Mouse (Mus musculus): ENCODE measurements at regions not wholly inside any gene's neighbourhood (a gene's known extent, or its start where the extent isn't known, plus 50 kb on each side); places are given as distances from the start of the nearest gene placed in this dataset.

GRCm38 (mm10) chr1:62882028-62882427, 178.9 kb downstream of the Nrp2 start:
- dilution Hi-C loops (cut with MboI; ENCODE audit: extremely low pct_ligation_motif_present, extremely low pct_unique_long_range_greater_than_20kb, low sequenced_read_pairs) (no loop called here), in situ Hi-C loops (cut with MboI; ENCODE audit: low pct_ligation_motif_present, low pct_unique_long_range_greater_than_20kb, low sequenced_read_pairs) (no loop called here)
- Histone ChIP-seq H3K4me2 (ENCODE audit: insufficient read depth, low read depth, poor library complexity, severe bottlenecking) (no peak overlapping the region), H3K27ac (ENCODE audit: insufficient read depth, low read depth) (no peak overlapping the region), H3K27me3 (replicated peaks) (no peaks in the 10 kb centered on the region), H3K9me3 (replicated peaks; ENCODE audit: low read length) (no peaks in the 10 kb centered on the region), H3K9ac (ENCODE audit: insufficient read depth, low read depth) (no peak overlapping the region), H3K79me2 (replicated peaks; ENCODE audit: control insufficient read depth, extremely low read depth, insufficient read depth, poor library complexity, severe bottlenecking) (no peaks in the 10 kb centered on the region), H3K4me1 (ENCODE audit: control insufficient read depth in 1 of 2, insufficient read depth in 2 of 2) (peaks cover 0 to 15% of the 10 kb centered on the region in 2 experiments; a peak in 2 of 4 replicates), H3K36me3 (replicated peaks in 1 of 2; ENCODE audit: control insufficient read depth in 1 of 2, insufficient read depth in 1 of 2, low read length in 1 of 2) (no peaks in the 10 kb centered on the region), H3K4me3 (replicated peaks in 1 of 3; ENCODE audit: low read depth in 2 of 3, low read length in 2 of 3, poor library complexity in 1 of 3) (no peak overlapping the region)
- DNase-seq (ENCODE audit: extremely low read depth), result no peak
- no peak for TF ChIP-seq NELFE (IDR thresholded peaks at IDR 0.05; ENCODE audit: low read depth, low read length)
- TF ChIP-seq MEF2A (IDR thresholded peaks at IDR 0.05; ENCODE audit: borderline replicate concordance, low read depth, low read length), result no peak
- no peak for TF ChIP-seq RCOR1 (conservative IDR thresholded peaks at IDR 0.05; ENCODE audit: low read depth, low read length)
- no peak for TF ChIP-seq USF2 (conservative IDR thresholded peaks at IDR 0.05; ENCODE audit: low read depth, low read length)
- TF ChIP-seq MYC (IDR thresholded peaks at IDR 0.05; ENCODE audit: low read depth, low read length), result no peak
- no peak for TF ChIP-seq TCF12 (IDR thresholded peaks at IDR 0.05; ENCODE audit: low read depth, low read length)
- no peak for TF ChIP-seq MAX (IDR thresholded peaks at IDR 0.05; ENCODE audit: low read length)
- TF ChIP-seq KAT2A (IDR thresholded peaks at IDR 0.05; ENCODE audit: insufficient replicate concordance, low read length), result no peak
- TF ChIP-seq JUND (conservative IDR thresholded peaks at IDR 0.05; ENCODE audit: low read depth, low read length), result no peak
- no peak for TF ChIP-seq JUN (IDR thresholded peaks at IDR 0.05; ENCODE audit: insufficient read depth, low read depth, low read length)
- TF ChIP-seq SMC3 (IDR thresholded peaks at IDR 0.05; ENCODE audit: low read depth, low read length), result no peak
- TF ChIP-seq SIN3A (IDR thresholded peaks at IDR 0.05; ENCODE audit: low read length), result no peak
- no peak for TF ChIP-seq EP300 (IDR thresholded peaks at IDR 0.05; ENCODE audit: low read length)
- no peak for TF ChIP-seq MAFK (IDR thresholded peaks at IDR 0.05; ENCODE audit: insufficient replicate concordance, low read length)
- TF ChIP-seq TBP (conservative IDR thresholded peaks at IDR 0.05; ENCODE audit: low read depth, low read length), result no peak
- TF ChIP-seq GABPA (IDR thresholded peaks at IDR 0.05; ENCODE audit: insufficient replicate concordance, low read depth, low read length), result no peak
- TF ChIP-seq ZMIZ1 (IDR thresholded peaks at IDR 0.05; ENCODE audit: low read depth, low read length), result no peak

GRCm38 (mm10) chr1:62884876-62885480, 181.9 kb downstream of the Nrp2 start:
- TF ChIP-seq RCOR1 (conservative IDR thresholded peaks at IDR 0.05; ENCODE audit: low read depth, low read length), result no peak
- TF ChIP-seq MXI1 (IDR thresholded peaks at IDR 0.05; ENCODE audit: low read depth, low read length), result no peak
- TF ChIP-seq TBP (conservative IDR thresholded peaks at IDR 0.05; ENCODE audit: low read depth, low read length), result no peak
- no peak for TF ChIP-seq E2F4 (IDR thresholded peaks at IDR 0.05; ENCODE audit: insufficient replicate concordance, low read depth, low read length)
- no peak for TF ChIP-seq MAFK (IDR thresholded peaks at IDR 0.05; ENCODE audit: insufficient replicate concordance, low read length)
- TF ChIP-seq TCF12 (IDR thresholded peaks at IDR 0.05; ENCODE audit: low read depth, low read length), result no peak
- TF ChIP-seq GABPA (IDR thresholded peaks at IDR 0.05; ENCODE audit: insufficient replicate concordance, low read depth, low read length), result no peak
- no peak for TF ChIP-seq JUND (conservative IDR thresholded peaks at IDR 0.05; ENCODE audit: low read depth, low read length)
- TF ChIP-seq CTCF (conservative IDR thresholded peaks at IDR 0.05 in 1 of 2, IDR thresholded peaks at IDR 0.05 in 1 of 2; ENCODE audit: low read depth in 2 of 2, low read length in 2 of 2), result no peak
- TF ChIP-seq PAX5 (IDR thresholded peaks at IDR 0.05; ENCODE audit: low read length), result no peak
- Histone ChIP-seq H3K4me1 (ENCODE audit: control insufficient read depth in 1 of 2, insufficient read depth in 2 of 2) (peaks cover 2 to 8% of the 10 kb centered on the region in 2 experiments; a peak in 3 of 4 replicates), H3K79me2 (replicated peaks; ENCODE audit: control insufficient read depth, extremely low read depth, insufficient read depth, poor library complexity, severe bottlenecking) (no peaks in the 10 kb centered on the region), H3K9ac (ENCODE audit: insufficient read depth, low read depth) (no peak overlapping the region), H3K9me3 (replicated peaks; ENCODE audit: low read length) (no peaks in the 10 kb centered on the region), H3K27ac (ENCODE audit: insufficient read depth, low read depth) (no peak overlapping the region), H3K4me2 (ENCODE audit: insufficient read depth, low read depth, poor library complexity, severe bottlenecking) (no peak overlapping the region; the same call in 1 of the 2 replicates), H3K36me3 (replicated peaks in 1 of 2; ENCODE audit: control insufficient read depth in 1 of 2, insufficient read depth in 1 of 2, low read length in 1 of 2) (no peaks in the 10 kb centered on the region), H3K4me3 (replicated peaks in 1 of 3; ENCODE audit: low read depth in 2 of 3, low read length in 2 of 3, poor library complexity in 1 of 3) (no peak overlapping the region), H3K27me3 (replicated peaks) (no peaks in the 10 kb centered on the region)
- dilution Hi-C loops (cut with MboI; ENCODE audit: extremely low pct_ligation_motif_present, extremely low pct_unique_long_range_greater_than_20kb, low sequenced_read_pairs), result no loop called here
- no peak for DNase-seq (ENCODE audit: extremely low read depth)
- in situ Hi-C loops (cut with MboI; ENCODE audit: low pct_ligation_motif_present, low pct_unique_long_range_greater_than_20kb, low sequenced_read_pairs), result no loop called here

Measured in CH12.LX (cell line).